Mouse (Mus musculus) thymus, postnatal 4 days (tissue): Measurements from ENCODE around the gene Gmds.

Experiments
- DNase-seq: peaks from one replicate; pipeline ENCODE4 v3.0.0; 2021

The Gmds gene

GRCm38 (mm10) chr13:32267184-32267775, 71.3 kb downstream of the Gmds start:
- no peak for DNase-seq

GRCm38 (mm10) chr13:32266721-32267120, 71.8 kb downstream of the Gmds start:
- DNase-seq: no peak

GRCm38 (mm10) chr13:32256121-32256520, 82.4 kb downstream of the Gmds start:
- no peak for DNase-seq

- DNase-seq: no peak
Measured at GRCm38 (mm10) chr13:32252276-32252675, 86.3 kb downstream of the Gmds start.

- DNase-seq: no peak
Measured at GRCm38 (mm10) chr13:32242200-32242599, 96.3 kb downstream of the Gmds start.

- no peak for DNase-seq
Measured at GRCm38 (mm10) chr13:32236269-32236678, 102.3 kb downstream of the Gmds start.

GRCm38 (mm10) chr13:32235046-32235445, 103.5 kb downstream of the Gmds start:
- DNase-seq: no peak

GRCm38 (mm10) chr13:32234019-32234418, 104.5 kb downstream of the Gmds start:
- DNase-seq: no peak

GRCm38 (mm10) chr13:32232391-32232790, 106.1 kb downstream of the Gmds start:
- no peak for DNase-seq

GRCm38 (mm10) chr13:32231956-32232355, 106.6 kb downstream of the Gmds start:
- no peak for DNase-seq

GRCm38 (mm10) chr13:32227874-32228562, 110.5 kb downstream of the Gmds start:
- no peak for DNase-seq

GRCm38 (mm10) chr13:32217647-32218046, 120.9 kb downstream of the Gmds start:
- no peak for DNase-seq

- DNase-seq: no peak
Measured at GRCm38 (mm10) chr13:32213702-32214452, 124.7 kb downstream of the Gmds start.

GRCm38 (mm10) chr13:32212125-32212524, 126.4 kb downstream of the Gmds start:
- no peak for DNase-seq

GRCm38 (mm10) chr13:32207172-32207908, 131.2 kb downstream of the Gmds start:
- no peak for DNase-seq

GRCm38 (mm10) chr13:32179906-32180305, 158.6 kb downstream of the Gmds start:
- DNase-seq: peak; percentile 51

GRCm38 (mm10) chr13:32178682-32179081, 159.9 kb downstream of the Gmds start:
- no peak for DNase-seq

- no peak for DNase-seq
Measured at GRCm38 (mm10) chr13:32177852-32178453, 160.6 kb downstream of the Gmds start.

- no peak for DNase-seq
Measured at GRCm38 (mm10) chr13:32175028-32175427, 163.5 kb downstream of the Gmds start.

- no peak for DNase-seq
Measured at GRCm38 (mm10) chr13:32169173-32169572, 169.4 kb downstream of the Gmds start.

- no peak for DNase-seq
Measured at GRCm38 (mm10) chr13:32167806-32168205, 170.7 kb downstream of the Gmds start.

- DNase-seq: no peak
Measured at GRCm38 (mm10) chr13:32165581-32165980, 173.0 kb downstream of the Gmds start.

- DNase-seq: no peak
Measured at GRCm38 (mm10) chr13:32161567-32161966, 177.0 kb downstream of the Gmds start.
